Mouse (Mus musculus): ENCODE results near the gene Ap1m2. TPM values are rescaled to one million over a fixed set of nuclear protein-coding genes. Genes with fewer than 3 reads are reported as not detected.
"Not testable (repeated sequence)": the region's sequence is repeated elsewhere in the genome, so short reads cannot be mapped to it uniquely, and the experiment has no call there.

Ap1m2 gene
- polyA plus RNA-seq, 1 experiment from 2014 or later: 0.65 TPM

DNA sequence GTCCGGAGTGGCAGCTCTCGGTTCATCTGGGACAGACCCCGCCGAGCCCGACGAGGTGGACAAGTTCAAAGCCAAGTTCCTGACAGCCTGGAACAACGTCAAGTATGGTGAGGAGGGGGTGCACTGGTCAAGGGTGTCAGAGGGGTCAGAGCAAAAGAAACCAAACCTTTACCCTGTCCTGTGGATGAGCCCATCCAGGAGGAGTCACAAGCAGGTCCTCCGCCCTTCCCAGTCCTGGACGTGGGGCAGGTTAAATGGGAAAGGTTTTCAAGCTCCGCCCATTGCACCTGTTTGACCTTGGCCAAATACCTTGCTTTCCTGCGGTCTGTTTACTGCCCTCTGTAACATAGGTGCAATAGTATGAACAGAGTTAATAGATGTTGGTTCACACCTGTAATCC is 46.5 kb downstream of the Ap1m2 start:
- peaks cover 25% of the 10 kb centered on the region for H3K36me3 ChIP-seq
- peak overlapping the region; percentile 80 for H3K4me3 ChIP-seq
- 9% methylated on average over 11 of the region's 11 CpGs for WGBS
- no peak overlapping the region for H3K27ac ChIP-seq
- peak overlapping the region; percentile 81 for H3K9ac ChIP-seq
- H3K27me3 ChIP-seq (replicated peaks): no peaks in the 10 kb centered on the region
- ATAC-seq (ENCODE audit: low FRiP score, low read depth): peak; percentile 45
- H3K9me3 ChIP-seq: no peaks in the 10 kb centered on the region
- peak overlapping the region; percentile 88 for H3K4me2 ChIP-seq (replicated peaks)
- H3K4me1 ChIP-seq: peaks cover 21% of the 10 kb centered on the region

GRCm38 (mm10) chr9:21265000-21265561 is 47.1 kb downstream of the Ap1m2 start, which contains the start of gene Atg4d:
Gene Atg4d, plus strand, starts transcription at chr9:21265293.
- Histone ChIP-seq H3K4me1 (peaks cover 21% of the 10 kb centered on the region), H3K9me3 (no peaks in the 10 kb centered on the region), H3K9ac (peak within 1 kb of the TSS; percentile 81), H3K4me3 (peak within 1 kb of the TSS; percentile 80), H3K27me3 (replicated peaks) (no peaks in the 10 kb centered on the region), H3K36me3 (peaks cover 20% of the 10 kb centered on the region), H3K4me2 (replicated peaks) (peak within 1 kb of the TSS; percentile 88), H3K27ac (0 out of 2 replicates have a peak within 1 kb of the TSS, but pooled peaks have one; percentile 26)
- WGBS: under 1% methylated on average over 49 of the region's 49 CpGs
- ATAC-seq (ENCODE audit: low FRiP score, low read depth): peak; percentile 98

DNA sequence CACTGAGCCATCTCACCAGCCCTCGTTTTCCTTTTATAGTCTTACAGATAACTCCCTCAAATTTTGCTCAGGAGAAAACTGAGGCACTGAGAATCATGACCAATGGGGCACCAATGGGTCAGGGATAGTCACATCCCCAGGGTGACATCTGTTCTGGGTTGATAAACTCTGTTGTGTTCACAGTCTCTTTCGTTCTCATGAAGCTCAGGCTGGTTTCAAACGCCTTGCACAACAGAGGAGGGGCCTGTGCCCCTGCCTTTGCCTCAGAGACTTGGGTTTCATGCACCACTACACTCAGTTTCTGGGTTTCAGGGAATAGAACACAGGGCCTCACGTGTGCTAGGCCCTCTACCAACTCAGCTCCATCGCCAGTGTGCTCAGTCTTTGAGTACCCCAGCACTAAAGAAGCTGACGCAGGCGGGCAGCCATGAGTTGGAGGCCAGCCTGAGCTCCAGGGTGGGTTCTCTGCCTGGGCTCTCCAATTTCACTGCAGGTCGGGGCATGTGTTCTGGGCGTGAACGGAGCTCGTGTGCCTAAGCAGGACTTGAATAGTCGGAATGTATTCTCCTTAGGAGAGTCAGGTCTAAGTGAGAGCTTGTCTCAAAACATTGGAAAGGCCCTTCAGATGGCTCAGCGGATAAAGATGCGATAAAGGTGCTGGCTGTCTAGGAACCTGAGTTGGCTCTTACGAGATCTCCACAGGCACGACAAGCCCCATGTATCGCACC is 47.7 kb downstream of the Ap1m2 start:
- peak overlapping the region; percentile 80 for H3K4me3 ChIP-seq
- H3K9me3 ChIP-seq: no peaks in the 10 kb centered on the region
- peaks cover 21% of the 10 kb centered on the region for H3K4me1 ChIP-seq
- H3K27me3 ChIP-seq (replicated peaks): no peaks in the 10 kb centered on the region
- 15% methylated on average over 17 of the region's 17 CpGs for WGBS
- no peak overlapping the region for H3K9ac ChIP-seq
- H3K27ac ChIP-seq: 0 out of 2 replicates have a peak overlapping the region, but pooled peaks have one; percentile 26
- peak; percentile 21 for ATAC-seq (ENCODE audit: low FRiP score, low read depth)
- peak overlapping the region; percentile 88 for H3K4me2 ChIP-seq (replicated peaks)
- peaks cover 14% of the 10 kb centered on the region for H3K36me3 ChIP-seq

- Histone ChIP-seq H3K9ac (no peak overlapping the region), H3K9me3 (no peaks in the 10 kb centered on the region), H3K4me3 (no peak overlapping the region), H3K36me3 (no peaks in the 10 kb centered on the region), H3K27me3 (replicated peaks) (no peaks in the 10 kb centered on the region), H3K4me2 (replicated peaks) (no peak overlapping the region), H3K27ac (no peak overlapping the region), H3K4me1 (peaks cover 17% of the 10 kb centered on the region)
- WGBS: 55% methylated on average over 2 of the region's 2 CpGs
- ATAC-seq (ENCODE audit: low FRiP score, low read depth): no peak
Measured at GRCm38 (mm10) chr9:21261831-21262230, 50.3 kb downstream of the Ap1m2 start.

GRCm38 (mm10) chr9:21260491-21261040 is 51.6 kb downstream of the Ap1m2 start:
- 83% methylated on average over 6 of the region's 6 CpGs for WGBS

DNA sequence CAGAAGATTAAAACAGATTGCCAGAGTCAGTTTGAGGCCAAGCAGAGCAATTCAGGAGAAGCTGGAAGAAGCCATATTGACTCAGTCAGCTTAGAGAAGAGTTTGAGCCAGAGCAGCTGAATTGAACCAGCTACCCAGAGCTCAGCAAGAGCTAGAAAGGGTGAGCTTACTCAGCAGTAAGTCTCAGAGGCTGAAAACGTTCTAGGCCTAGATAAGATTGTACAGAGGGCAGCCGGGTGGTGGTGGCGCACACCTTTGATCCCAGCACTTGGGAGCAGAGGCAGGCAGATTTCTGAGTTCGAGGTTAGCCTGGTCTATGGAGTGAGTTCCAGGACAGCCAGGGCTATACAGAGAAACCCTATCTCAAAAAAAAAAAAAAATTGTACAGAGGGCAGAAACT is 55.8 kb downstream of the Ap1m2 start:
- not testable (repeated sequence) for H3K27ac ChIP-seq; H3K27me3 ChIP-seq (replicated peaks); H3K9me3 ChIP-seq; H3K4me3 ChIP-seq; ATAC-seq (ENCODE audit: low FRiP score, low read depth); H3K36me3 ChIP-seq; H3K9ac ChIP-seq; H3K4me2 ChIP-seq (replicated peaks); H3K4me1 ChIP-seq
- WGBS: 76% methylated on average over 4 of the region's 4 CpGs

More at GRCm38 (mm10) chr9:21260491-21261040, 51.6 kb downstream of the Ap1m2 start:
- no peak for ATAC-seq (ENCODE audit: low FRiP score, low read depth)
- Histone ChIP-seq H3K9me3 (no peaks in the 10 kb centered on the region), H3K4me2 (replicated peaks) (no peak overlapping the region), H3K4me3 (no peak overlapping the region), H3K36me3 (no peaks in the 10 kb centered on the region), H3K4me1 (peaks cover 5% of the 10 kb centered on the region; the same call in 1 of the 2 replicates), H3K27me3 (replicated peaks) (no peaks in the 10 kb centered on the region), H3K27ac (no peak overlapping the region), H3K9ac (no peak overlapping the region)

DNA sequence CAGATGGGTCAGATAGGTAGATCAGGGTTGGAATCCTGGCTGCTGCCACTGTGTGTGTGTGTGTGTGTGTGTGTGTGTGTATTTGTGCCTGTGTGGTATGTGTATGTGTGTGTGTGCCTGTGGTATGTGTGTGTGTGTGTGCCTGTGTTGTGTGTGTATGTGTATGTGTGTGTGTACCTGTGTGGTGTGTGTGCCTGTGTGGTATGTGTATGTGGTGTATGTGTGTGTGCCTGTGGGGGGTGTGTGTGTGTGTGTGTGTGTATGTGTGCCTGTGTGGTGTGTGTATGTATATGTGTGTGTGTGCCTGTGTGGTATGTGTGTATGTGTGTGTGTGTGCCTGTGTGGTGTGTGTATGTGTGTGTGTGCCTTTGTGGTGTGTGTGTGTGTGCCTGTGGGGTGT is 57.4 kb downstream of the Ap1m2 start:
- peaks cover 17% of the 10 kb centered on the region for H3K27me3 ChIP-seq (replicated peaks)
- no peaks in the 10 kb centered on the region for H3K9me3 ChIP-seq
- H3K36me3 ChIP-seq: no peaks in the 10 kb centered on the region
- no peak overlapping the region for H3K4me3 ChIP-seq
- no peak overlapping the region for H3K9ac ChIP-seq
- no peak overlapping the region for H3K27ac ChIP-seq
- H3K4me1 ChIP-seq: peaks cover 2% of the 10 kb centered on the region; the same call in 1 of the 2 replicates
- no peak overlapping the region for H3K4me2 ChIP-seq (replicated peaks)
- no peak for ATAC-seq (ENCODE audit: low FRiP score, low read depth)

DNA sequence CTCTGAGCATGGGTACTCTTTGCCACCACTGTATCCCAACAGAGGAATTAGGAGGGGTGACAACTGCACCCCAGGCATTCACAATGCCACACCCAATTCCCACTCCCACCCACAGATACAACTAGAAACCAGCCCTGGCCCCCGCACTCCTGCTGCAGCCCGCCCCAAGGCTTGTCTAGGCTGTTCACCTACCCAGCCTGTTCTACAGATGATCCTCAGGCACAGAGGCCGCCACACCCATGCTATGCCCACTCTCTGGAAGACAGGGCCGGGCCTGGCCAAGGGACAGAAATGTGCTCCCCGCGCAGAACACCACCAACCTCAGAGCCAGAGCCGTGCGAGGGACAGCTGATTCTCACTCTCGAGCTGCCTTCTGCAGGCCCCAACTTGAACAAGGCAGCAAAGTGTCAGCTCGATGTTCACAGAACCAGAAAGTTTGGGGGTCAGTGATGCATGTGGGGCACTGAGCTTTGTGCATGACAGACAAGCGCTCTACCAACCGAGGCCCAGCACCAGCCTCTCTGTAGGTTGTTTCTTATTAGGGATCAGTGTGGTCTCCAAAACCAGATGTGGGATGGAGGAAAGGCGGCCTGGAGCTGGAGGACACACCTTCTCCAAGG is 60.9 kb downstream of the Ap1m2 start:
- Histone ChIP-seq H3K9ac (no peak overlapping the region), H3K27me3 (replicated peaks) (peaks cover 49% of the 10 kb centered on the region), H3K4me3 (no peak overlapping the region), H3K27ac (no peak overlapping the region), H3K4me1 (peaks cover 10% of the 10 kb centered on the region), H3K4me2 (replicated peaks) (no peak overlapping the region), H3K9me3 (no peaks in the 10 kb centered on the region), H3K36me3 (no peaks in the 10 kb centered on the region)
- no peak for ATAC-seq (ENCODE audit: low FRiP score, low read depth)
- 70% methylated on average over 13 of the region's 13 CpGs for WGBS

DNA sequence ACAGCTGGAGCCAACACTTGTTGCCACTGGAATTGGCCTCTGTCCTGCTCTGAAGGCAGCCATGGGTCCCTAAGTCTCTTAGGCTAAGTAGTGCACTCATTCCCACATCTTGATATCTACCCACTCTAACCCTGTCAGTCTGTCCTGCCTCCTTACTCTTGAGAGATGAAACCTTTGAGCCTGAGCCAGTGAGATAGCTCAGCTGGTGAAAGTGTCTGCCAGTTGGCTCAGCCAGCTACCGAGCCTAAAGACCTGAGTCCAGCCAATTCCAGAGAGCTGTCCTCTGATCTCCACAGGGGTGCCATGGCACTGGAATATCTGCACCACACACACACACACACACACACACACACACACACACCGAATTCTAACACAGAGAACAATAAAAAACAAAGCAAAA is 61.6 kb downstream of the Ap1m2 start:
- Histone ChIP-seq H3K27ac (no peak overlapping the region), H3K36me3 (no peaks in the 10 kb centered on the region), H3K4me2 (replicated peaks) (no peak overlapping the region), H3K4me3 (no peak overlapping the region), H3K4me1 (peaks cover 10% of the 10 kb centered on the region), H3K9ac (no peak overlapping the region), H3K27me3 (replicated peaks) (peaks cover 56% of the 10 kb centered on the region), H3K9me3 (no peaks in the 10 kb centered on the region)
- WGBS: 55% methylated on average over 2 of the region's 2 CpGs
- ATAC-seq (ENCODE audit: low FRiP score, low read depth): no peak

- Histone ChIP-seq H3K27ac (no peak overlapping the region), H3K9me3 (no peaks in the 10 kb centered on the region), H3K4me1 (peaks cover 12% of the 10 kb centered on the region), H3K9ac (no peak overlapping the region), H3K27me3 (replicated peaks) (peaks cover 62% of the 10 kb centered on the region), H3K4me3 (no peak overlapping the region), H3K4me2 (replicated peaks) (0 out of 2 replicates have a peak overlapping the region, but pooled peaks have one; percentile 2), H3K36me3 (no peaks in the 10 kb centered on the region)
- 34% methylated on average over 17 of the region's 17 CpGs for WGBS
- no peak for ATAC-seq (ENCODE audit: low FRiP score, low read depth)
Measured at GRCm38 (mm10) chr9:21249629-21250508, 62.3 kb downstream of the Ap1m2 start.

- Histone ChIP-seq H3K4me2 (replicated peaks) (peak within 1 kb of the TSS; percentile 45), H3K4me1 (peaks cover 24% of the 10 kb centered on the region), H3K27me3 (replicated peaks) (peaks cover 78% of the 10 kb centered on the region), H3K27ac (no peak within 1 kb of the TSS), H3K4me3 (peak within 1 kb of the TSS; percentile 14; the same call in 1 of the 2 replicates), H3K36me3 (no peaks in the 10 kb centered on the region), H3K9ac (no peak within 1 kb of the TSS), H3K9me3 (no peaks in the 10 kb centered on the region)
- whole genome bisulfite sequencing: under 1% methylated on average over 20 of the region's 30 CpGs
- no peak for ATAC-seq (ENCODE audit: low FRiP score, low read depth)
Measured at GRCm38 (mm10) chr9:21248326-21248725, 63.8 kb downstream of the Ap1m2 start, which contains the start of gene S1pr5. Gene S1pr5, minus strand, starts transcription at chr9:21248443.

All from neural tube, embryonic 12.5 days (tissue).